Mouse (Mus musculus) gastrocnemius, postnatal 4 days (tissue): ENCODE data around the gene Exoc4. TPM values are rescaled to one million over a fixed set of nuclear protein-coding genes. Genes with fewer than 3 reads are reported as not detected.

Source experiments
- DNase-seq, 2 experiments: peaks; one replicate each; pipeline ENCODE4 v3.0.0; 2021 to 2022; ENCODE audit warnings: low spot score in 2 of 2, mixed read lengths in 2 of 2
- total RNA-seq, 2 experiments: library from RNA; stranded (reverse); gene quantifications; 2 replicates each; pipeline ENCODE4 v1.2.3; 2021

Exoc4 gene
- total RNA-seq, 2 experiments from 2014 or later: 57.7 to 61.7 TPM

GRCm38 (mm10) chr6:33738857-33739291, 490.0 kb downstream of the Exoc4 start:
- no peak for DNase-seq

- no peak for DNase-seq
Observed at GRCm38 (mm10) chr6:33739304-33739703, 490.4 kb downstream of the Exoc4 start.

- DNase-seq: no peak
Observed at GRCm38 (mm10) chr6:33755976-33756375, 507.1 kb downstream of the Exoc4 start.

GRCm38 (mm10) chr6:33761557-33761956, 512.7 kb downstream of the Exoc4 start:
- no peak for DNase-seq

GRCm38 (mm10) chr6:33763245-33763644, 514.4 kb downstream of the Exoc4 start:
- no peak for DNase-seq

GRCm38 (mm10) chr6:33763970-33764369, 515.1 kb downstream of the Exoc4 start:
- peak in 1 of 2 experiments; percentile 14 for DNase-seq

GRCm38 (mm10) chr6:33769251-33769650, 520.4 kb downstream of the Exoc4 start:
- no peak for DNase-seq

GRCm38 (mm10) chr6:33770021-33770420, 521.1 kb downstream of the Exoc4 start:
- no peak for DNase-seq

GRCm38 (mm10) chr6:33772551-33773315, 523.8 kb downstream of the Exoc4 start:
- DNase-seq: no peak

- no peak for DNase-seq
Observed at GRCm38 (mm10) chr6:33792604-33793003, 543.7 kb downstream of the Exoc4 start.

- DNase-seq: no peak
Observed at GRCm38 (mm10) chr6:33801254-33801653, 552.4 kb downstream of the Exoc4 start.

- DNase-seq: no peak
Observed at GRCm38 (mm10) chr6:33803481-33804098, 554.7 kb downstream of the Exoc4 start.

- DNase-seq: peak in 1 of 2 experiments; percentile 11
Observed at GRCm38 (mm10) chr6:33804775-33805174, 555.9 kb downstream of the Exoc4 start.

GRCm38 (mm10) chr6:33806072-33806782, 557.3 kb downstream of the Exoc4 start:
- no peak for DNase-seq

GRCm38 (mm10) chr6:33814386-33814785, 565.5 kb downstream of the Exoc4 start:
- no peak for DNase-seq

GRCm38 (mm10) chr6:33823171-33823570, 574.3 kb downstream of the Exoc4 start:
- DNase-seq: no peak

- DNase-seq: no peak
Observed at GRCm38 (mm10) chr6:33823777-33824302, 575.0 kb downstream of the Exoc4 start.

- no peak for DNase-seq
Observed at GRCm38 (mm10) chr6:33828499-33828898, 579.6 kb downstream of the Exoc4 start.

GRCm38 (mm10) chr6:33829261-33829660, 580.4 kb downstream of the Exoc4 start:
- no peak for DNase-seq

- DNase-seq: no peak
Observed at GRCm38 (mm10) chr6:33831276-33831675, 582.4 kb downstream of the Exoc4 start.

GRCm38 (mm10) chr6:33832978-33833377, 584.1 kb downstream of the Exoc4 start:
- DNase-seq: no peak
